Mouse (Mus musculus) gastrocnemius, postnatal 4 days (tissue): ENCODE results near the gene Morn3. TPM values are rescaled to one million over a fixed set of nuclear protein-coding genes. Genes with fewer than 3 reads are reported as not detected.

Experiments used
- DNase-seq, 2 experiments: peaks; one replicate each; pipeline ENCODE4 v3.0.0; 2021 to 2022; ENCODE audit warnings: low spot score in 2 of 2, mixed read lengths in 2 of 2
- total RNA-seq, 2 experiments: library from RNA; stranded (reverse); gene quantifications; 2 replicates each; pipeline ENCODE4 v1.2.3; 2021

The Morn3 gene
- total RNA-seq, 2 experiments from 2014 or later: not detected

- DNase-seq: peak; percentile 74 to 94
Observed at GRCm38 (mm10) chr5:122994303-122994846, 52.4 kb downstream of the Morn3 start.

GRCm38 (mm10) chr5:122993811-122994210 lies 53.0 kb downstream of the Morn3 start:
- DNase-seq: no peak

GRCm38 (mm10) chr5:122991350-122992004 lies 55.3 kb downstream of the Morn3 start:
- DNase-seq: no peak

- no peak for DNase-seq
Observed at GRCm38 (mm10) chr5:122990411-122991160, 56.2 kb downstream of the Morn3 start.

- no peak for DNase-seq
Observed at GRCm38 (mm10) chr5:122989551-122990330, 57.1 kb downstream of the Morn3 start, which contains the start of gene Kdm2b. TSS of gene Kdm2b (minus strand) at chr5:122989823.

GRCm38 (mm10) chr5:122989001-122989525 lies 57.8 kb downstream of the Morn3 start:
- peak; percentile 63 to 79 for DNase-seq

- DNase-seq: peak; percentile 44 to 55
Observed at GRCm38 (mm10) chr5:122988021-122988751, 58.6 kb downstream of the Morn3 start.

- peak in 1 of 2 experiments; percentile 33 for DNase-seq
Observed at GRCm38 (mm10) chr5:122987211-122988020, 59.4 kb downstream of the Morn3 start.

GRCm38 (mm10) chr5:122986091-122986493 lies 60.7 kb downstream of the Morn3 start:
- DNase-seq: no peak

Other genes starting within 250 kb of the Morn3 start
- 100 to 1,000 TPM; 245 TPM for gene Anapc5, start 225.7 kb downstream of the Morn3 start, total RNA-seq
- 10 to 100 TPM; 17.6 to 20.1 TPM for gene Rnf34, start 197.0 kb downstream of the Morn3 start, total RNA-seq
- 10 to 100 TPM; 26.0 to 31.7 TPM for gene Kdm2b, start 57.2 kb downstream of the Morn3 start, total RNA-seq
- 10 to 100 TPM; 46.2 to 53.8 TPM for gene Orai1, start 31.9 kb downstream of the Morn3 start, total RNA-seq
- 10 to 100 TPM; 24.0 to 25.9 TPM for gene Tmem120b, start 21.4 kb upstream of the Morn3 start, total RNA-seq
- gene Rhof, start 85.7 kb upstream of the Morn3 start, total RNA-seq: under 1 TPM; 0.91 to 0.93 TPM
- gene Setd1b, start 95.2 kb upstream of the Morn3 start, total RNA-seq: 10 to 100 TPM; 21.0 to 21.4 TPM
- gene Psmd9, start 122.4 kb upstream of the Morn3 start, total RNA-seq: 10 to 100 TPM; 28.3 to 32.2 TPM
- 1 to 10 TPM in 1 of 2 experiments, under 1 TPM in 1; 0.42 to 2.4 TPM for gene Hpd, start 135.7 kb upstream of the Morn3 start, total RNA-seq
- gene Wdr66, start 205.1 kb upstream of the Morn3 start, total RNA-seq: 1 to 10 TPM; 2.4 to 4.2 TPM